Mouse (Mus musculus) 3134 (cell line): Measurements from ENCODE around the gene 1700001C19Rik.

Experiments
- DNase-seq: peaks from one replicate; pipeline ENCODE4 v3.0.0-alpha.2; 2011; ENCODE audit warnings: low spot score; ENCODE audit not compliant: insufficient read length; ENCODE audit errors: extremely low read depth

1700001C19Rik gene

GRCm38 (mm10) chr17:47436907-47437547, at the start of gene 1700001C19Rik:
TSS of gene 1700001C19Rik (minus strand) at chr17:47437376.
- DNase-seq, result peak; percentile 37

GRCm38 (mm10) chr17:47485791-47486190, 48.6 kb upstream of the 1700001C19Rik start:
- no peak for DNase-seq

DNA sequence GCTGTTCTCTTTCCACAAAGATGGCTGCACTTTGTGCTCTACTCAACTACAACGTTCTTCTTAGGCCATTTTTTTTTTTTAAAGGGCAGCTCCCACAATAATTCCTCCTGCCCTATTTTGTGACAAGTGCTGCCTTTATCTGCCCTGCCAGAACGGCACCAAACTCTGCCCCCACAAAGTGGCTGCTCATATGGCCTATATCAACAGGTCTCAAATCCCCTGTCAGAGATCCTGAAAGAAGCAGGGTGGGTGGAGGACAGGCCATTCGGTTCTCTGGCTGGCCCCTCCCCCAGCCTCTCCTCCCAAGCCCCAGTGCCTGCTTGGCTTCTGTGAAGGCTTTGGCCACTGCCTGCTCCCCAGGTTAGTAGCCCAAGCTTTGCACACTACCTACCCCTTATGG, 47.8 kb upstream of the 1700001C19Rik start:
- no peak for DNase-seq

DNA sequence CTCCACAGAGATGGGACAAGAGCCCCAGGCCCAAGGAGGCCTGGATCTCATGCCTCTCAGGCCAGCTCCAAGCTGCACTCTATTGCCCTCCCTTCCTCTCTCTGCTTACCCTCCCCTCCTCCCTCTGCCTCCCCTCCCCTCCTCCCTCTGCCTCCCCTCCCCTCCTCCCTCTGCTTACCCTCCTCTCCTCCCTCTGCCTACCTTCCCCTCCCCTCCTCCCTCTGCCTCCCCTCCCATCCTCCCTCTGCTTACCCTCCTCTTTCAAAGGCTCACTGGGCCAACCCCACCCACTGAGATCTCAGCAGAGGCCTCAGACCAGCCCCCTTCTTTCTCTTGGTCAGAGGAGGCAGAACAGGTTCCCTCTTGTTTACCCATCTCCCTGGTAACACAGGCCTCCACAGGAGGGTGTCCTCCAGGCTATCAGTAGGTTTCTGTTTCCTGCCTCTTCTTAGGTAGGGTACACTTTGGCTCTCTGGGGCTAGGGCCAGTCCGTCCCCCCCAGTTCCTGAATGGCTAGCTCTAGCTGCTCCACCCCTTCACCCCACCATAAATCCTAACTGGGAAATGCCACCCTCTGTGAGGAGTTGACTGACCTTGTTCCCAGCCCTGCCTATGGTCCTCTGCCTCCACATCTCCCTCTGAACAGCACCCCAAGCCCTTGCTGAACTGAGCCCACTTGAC, 47.2 kb upstream of the 1700001C19Rik start:
- DNase-seq, result no peak

DNA sequence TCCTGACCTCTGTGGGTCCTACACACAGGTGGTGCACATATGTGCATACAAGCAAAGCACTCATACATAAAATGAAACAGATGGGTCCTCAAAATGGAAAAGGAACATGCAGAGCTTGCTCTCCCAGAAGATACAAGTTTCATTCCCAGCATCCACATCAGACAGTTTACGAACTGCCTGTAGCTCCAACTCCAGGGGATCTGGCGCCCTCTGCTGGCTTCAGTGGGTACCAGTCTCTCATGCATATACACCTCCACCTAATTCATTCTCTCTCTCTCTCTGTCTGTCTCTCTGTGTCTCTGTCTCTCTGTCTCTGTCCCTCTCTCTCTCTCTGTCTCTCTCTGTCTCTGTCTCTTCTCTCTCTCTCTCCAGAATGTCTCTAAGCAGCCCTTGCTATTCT, 45.2 kb upstream of the 1700001C19Rik start:
- no peak for DNase-seq

DNA sequence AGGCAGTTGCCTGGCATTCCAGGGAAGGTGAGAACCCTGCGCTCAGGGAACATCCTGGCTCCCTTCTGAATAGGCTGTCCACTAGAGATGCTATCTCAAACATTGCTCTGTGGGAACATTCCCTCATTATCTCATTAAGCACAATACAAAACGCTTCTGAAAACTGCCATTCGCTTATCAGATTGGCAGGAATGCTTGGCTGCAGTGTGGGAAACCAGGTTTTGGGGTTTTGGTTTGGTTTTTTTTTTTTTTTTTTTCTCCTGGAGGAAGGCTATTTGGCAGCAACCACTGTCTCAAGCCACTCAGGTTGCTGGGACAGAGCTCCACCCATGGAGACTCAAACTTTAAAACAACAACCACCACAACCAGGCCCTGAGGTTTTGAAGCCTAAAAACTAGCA, 42.7 kb upstream of the 1700001C19Rik start:
- no peak for DNase-seq

DNA sequence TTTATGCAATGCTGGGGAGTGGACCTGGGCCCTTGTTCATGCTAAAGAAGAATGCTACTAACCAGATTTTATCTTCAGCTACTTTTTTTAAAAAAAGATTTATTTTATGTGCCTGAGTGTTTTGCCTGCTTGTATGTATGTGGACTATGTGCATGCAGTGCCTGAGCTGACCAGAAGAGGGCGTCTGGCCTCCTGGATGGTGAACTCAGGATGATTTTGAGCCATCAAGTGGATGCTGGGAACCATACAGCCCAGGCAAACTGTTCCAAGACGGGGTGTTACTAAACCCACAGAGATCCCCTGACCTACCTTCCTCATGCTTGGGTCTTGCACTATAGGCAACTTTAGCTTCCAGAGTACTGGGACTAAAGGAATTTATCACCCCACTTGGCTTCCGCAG, 38.5 kb upstream of the 1700001C19Rik start:
- no peak for DNase-seq

DNA sequence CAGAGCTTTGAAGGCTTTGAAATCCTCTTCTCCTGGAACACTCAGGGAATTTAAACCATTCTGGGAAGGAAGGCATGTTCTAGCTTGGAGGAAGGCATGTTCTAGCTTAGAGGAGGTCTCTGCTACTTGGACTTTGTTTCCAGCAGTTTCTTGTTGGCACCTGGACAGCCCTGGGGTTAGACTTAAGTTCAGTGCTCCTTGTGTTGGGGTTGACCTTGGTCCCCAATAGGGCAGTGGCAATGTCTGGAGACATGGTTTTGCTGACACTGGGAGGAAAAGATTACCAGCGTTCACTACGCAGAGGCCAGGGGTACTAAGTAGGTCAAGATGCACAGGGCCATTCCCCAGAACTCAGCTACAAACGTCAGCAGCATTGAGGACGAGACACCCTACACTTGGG, 38.0 kb upstream of the 1700001C19Rik start:
- no peak for DNase-seq

DNA sequence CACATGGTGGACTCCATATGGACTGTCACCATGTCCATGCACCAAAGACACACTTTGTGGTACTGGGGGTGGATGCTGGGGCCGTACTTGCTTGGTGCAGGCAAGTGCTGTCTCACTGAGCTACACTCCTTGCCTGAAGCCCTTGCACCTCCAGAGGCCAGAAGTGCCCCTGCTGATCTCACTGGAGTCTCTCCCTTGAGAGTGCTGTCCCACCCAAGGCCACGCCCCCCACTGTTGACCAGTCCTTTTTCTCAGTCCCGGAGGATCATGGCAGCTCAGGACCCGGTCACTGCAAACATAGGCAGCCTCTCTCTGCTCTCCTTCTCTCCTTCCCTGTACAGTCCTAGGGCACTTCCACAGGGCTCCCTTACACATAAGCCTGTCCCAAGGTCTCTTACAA, 37.1 kb upstream of the 1700001C19Rik start:
- no peak for DNase-seq

GRCm38 (mm10) chr17:47473434-47473974, 36.3 kb upstream of the 1700001C19Rik start:
- DNase-seq, result peak; percentile 52

GRCm38 (mm10) chr17:47472435-47473350, 35.5 kb upstream of the 1700001C19Rik start:
- no peak for DNase-seq

- DNase-seq, result no peak
Measured at GRCm38 (mm10) chr17:47470686-47471085, 33.5 kb upstream of the 1700001C19Rik start.

DNA sequence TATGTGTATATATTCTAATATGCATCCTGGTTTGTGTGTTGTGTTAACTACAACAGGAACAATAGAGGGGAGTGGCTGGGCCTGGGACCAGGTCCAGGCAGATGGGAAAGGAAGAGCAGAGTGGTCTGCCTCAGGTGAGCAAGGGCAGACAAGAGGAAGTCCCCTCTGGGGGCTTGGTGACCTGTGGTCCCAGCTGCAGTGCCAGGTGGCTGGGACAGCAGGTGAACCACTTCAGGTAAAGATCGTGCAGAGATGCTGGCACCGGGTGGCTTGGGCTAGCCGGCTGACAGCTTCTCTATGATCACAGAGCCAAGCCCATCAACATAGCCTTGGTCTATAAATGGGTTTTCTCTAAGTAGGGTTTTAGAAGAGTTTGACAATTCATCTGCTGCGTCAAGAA, 32.9 kb upstream of the 1700001C19Rik start:
- no peak for DNase-seq

DNA sequence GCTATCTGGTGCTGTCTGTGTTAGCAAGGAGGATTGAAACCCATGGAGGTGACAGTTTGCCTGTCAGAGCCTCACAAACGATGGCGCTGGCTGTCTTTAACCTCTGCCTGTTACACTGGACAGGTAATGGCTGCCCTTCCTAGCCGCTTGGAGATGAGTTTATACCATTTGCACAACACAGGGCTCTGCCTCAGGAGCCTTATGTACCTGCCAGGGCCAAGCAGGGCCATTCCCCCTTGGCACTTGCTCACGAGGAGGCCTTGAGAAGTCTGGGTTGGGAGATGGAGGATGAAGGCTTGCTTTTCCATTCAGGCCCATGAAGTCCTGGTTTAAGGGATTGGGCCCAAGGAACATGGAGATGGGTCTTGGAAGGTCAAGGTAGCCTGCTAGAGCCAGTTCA, 32.5 kb upstream of the 1700001C19Rik start:
- DNase-seq, result no peak

- no peak for DNase-seq
Measured at GRCm38 (mm10) chr17:47468466-47468865, 31.3 kb upstream of the 1700001C19Rik start.

DNA sequence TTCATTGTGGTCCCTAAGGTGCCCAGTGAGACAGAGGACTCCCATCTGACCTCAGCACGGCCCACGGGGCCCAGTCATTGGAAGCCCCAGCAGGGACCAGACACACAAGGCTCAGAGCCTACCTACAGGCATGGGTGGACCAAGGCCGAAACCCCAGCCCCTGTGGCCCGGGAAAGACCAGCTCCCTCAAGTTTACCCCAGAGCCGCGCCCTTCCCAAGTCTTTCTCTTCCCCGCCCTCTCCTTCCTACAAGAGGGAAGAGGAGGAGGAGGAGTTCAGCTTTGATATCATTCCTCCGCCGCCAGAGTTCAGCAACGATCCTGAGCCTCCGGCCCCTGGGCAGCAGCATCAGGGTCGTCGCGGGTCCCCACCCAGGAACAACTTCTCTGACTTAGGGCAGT, 30.9 kb upstream of the 1700001C19Rik start:
- no peak for DNase-seq

DNA sequence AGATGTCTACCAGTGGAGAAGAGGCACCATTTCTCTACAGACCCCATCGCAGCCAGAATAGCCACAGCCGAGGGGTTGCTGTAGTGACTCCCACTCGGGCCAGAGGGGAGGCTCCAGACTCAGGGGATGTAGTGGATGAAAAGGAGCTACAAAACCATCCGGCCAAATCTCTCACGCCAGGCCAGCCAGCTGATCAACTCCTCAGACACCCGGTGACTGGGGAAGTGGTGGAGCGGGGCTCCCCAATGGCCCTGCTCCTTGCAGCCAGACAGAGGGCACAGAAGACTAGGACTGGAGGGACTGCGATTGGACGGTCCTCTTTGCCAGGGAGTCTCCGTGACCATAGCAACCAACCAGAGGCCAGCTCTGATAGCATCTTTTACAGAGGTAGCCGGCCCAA, 30.5 kb upstream of the 1700001C19Rik start:
- DNase-seq, result no peak

- DNase-seq, result no peak
Measured at GRCm38 (mm10) chr17:47466284-47466683, 29.1 kb upstream of the 1700001C19Rik start.

GRCm38 (mm10) chr17:47465016-47465415, 27.8 kb upstream of the 1700001C19Rik start:
- DNase-seq, result no peak

- no peak for DNase-seq
Measured at GRCm38 (mm10) chr17:47464248-47464965, 27.2 kb upstream of the 1700001C19Rik start.
